In the genomic region with DNA sequence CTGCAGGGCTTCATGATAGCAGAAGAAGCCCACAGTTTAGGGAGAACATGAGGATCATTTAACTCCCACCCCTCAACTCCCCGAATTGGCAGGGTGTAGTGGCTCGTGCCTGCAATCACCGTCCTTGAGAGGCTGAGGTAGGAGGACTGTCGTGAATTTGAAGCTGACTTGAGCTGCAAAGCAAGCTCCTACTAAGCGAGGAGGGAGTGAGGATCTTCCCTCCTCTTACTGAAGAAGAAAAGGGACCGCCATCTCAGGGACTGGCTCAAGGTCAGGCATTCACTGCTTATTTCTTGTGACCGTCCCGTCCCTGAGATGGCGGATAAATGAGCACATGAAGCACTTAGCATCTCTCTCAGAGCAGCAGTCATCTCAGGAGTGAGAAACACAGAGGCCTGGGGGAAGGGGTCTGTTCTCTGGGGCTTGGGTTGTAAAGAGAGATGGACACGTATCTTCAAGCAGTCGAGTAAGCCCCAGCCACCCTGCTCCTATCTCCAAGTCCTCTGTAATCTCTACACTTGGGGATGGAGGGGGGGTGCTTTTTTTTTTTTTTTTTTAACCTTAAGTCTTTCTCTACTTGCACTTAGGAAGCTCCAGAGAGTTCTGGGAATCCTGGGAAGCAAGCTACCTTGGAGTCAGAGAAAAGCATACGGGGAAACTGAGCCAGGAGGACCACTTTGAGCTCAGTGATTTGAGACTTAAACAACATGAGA, we compare ENCODE assay signal across 8 mouse cellular contexts. TPM values are rescaled to one million over a fixed set of nuclear protein-coding genes. Genes with fewer than 3 reads are reported as not detected.
DNase-seq lines count a peak whose midpoint lies in the region; ATAC-seq and TF ChIP-seq lines count a peak whose summit lies in the region.

No protein-coding gene starts in this region.

- no peak for DNase-seq in layer of hippocampus, adult 2 months (ENCODE audit: low spot score in 2 of 2)
- DNase-seq in layer of hippocampus, adult 9-10 months (ENCODE audit: low spot score): no peak
- no peak for DNase-seq in embryonic facial prominence, embryonic 11.5 days (ENCODE audit: low spot score)
- DNase-seq in cerebellum, postnatal 25 days: no peak
- no peak for DNase-seq in frontal cortex, postnatal 25 days (ENCODE audit: low spot score in 2 of 2)
- no peak for DNase-seq in gastrocnemius, postnatal 10 days

- ATAC-seq in embryonic facial prominence, embryonic 11.5 days (replicated peaks; ENCODE audit: insufficient number of reproducible peaks, low FRiP score, low TSS enrichment, low read depth): no peak
- ATAC-seq in intestine, embryonic 15.5 days: no peak
- peak; percentile 16; the same call in 1 of the 2 replicates for ATAC-seq in neural tube, embryonic 12.5 days (ENCODE audit: low FRiP score, low read depth)

- no peaks in the 10 kb centered on the region for H3K9me3 ChIP-seq in embryonic facial prominence, embryonic 11.5 days (replicated peaks; ENCODE audit: control insufficient read depth, low read length)
- H3K9me3 ChIP-seq in intestine, embryonic 15.5 days: no peaks in the 10 kb centered on the region
- no peaks in the 10 kb centered on the region for H3K9me3 ChIP-seq in neural tube, embryonic 12.5 days

- peak overlapping the region; percentile 44 for H3K9ac ChIP-seq in embryonic facial prominence, embryonic 11.5 days (replicated peaks; ENCODE audit: low read length)
- peak overlapping the region; percentile 24; the same call in 1 of the 2 replicates for H3K9ac ChIP-seq in intestine, embryonic 15.5 days
- peak overlapping the region; percentile 35; the same call in 1 of the 2 replicates for H3K9ac ChIP-seq in neural tube, embryonic 12.5 days

- H3K4me1 ChIP-seq in embryonic facial prominence, embryonic 11.5 days (ENCODE audit: control insufficient read depth, insufficient read depth, low read length): peaks cover 10% of the 10 kb centered on the region
- H3K4me1 ChIP-seq in intestine, embryonic 15.5 days (replicated peaks): peaks cover 56% of the 10 kb centered on the region
- peaks cover 40% of the 10 kb centered on the region for H3K4me1 ChIP-seq in neural tube, embryonic 12.5 days

- peak overlapping the region; percentile 88; the same call in 1 of the 2 replicates for H3K4me3 ChIP-seq in layer of hippocampus, adult 2 months
- no peak overlapping the region for H3K4me3 ChIP-seq in embryonic facial prominence, embryonic 11.5 days (ENCODE audit: low read depth, low read length)
- no peak overlapping the region for H3K4me3 ChIP-seq in intestine, embryonic 15.5 days (replicated peaks)
- H3K4me3 ChIP-seq in neural tube, embryonic 12.5 days: no peak overlapping the region

- WGBS in embryonic facial prominence, embryonic 11.5 days: 58% methylated on average over 12 of the region's 12 CpGs
- 31% methylated on average over 12 of the region's 12 CpGs for WGBS in intestine, embryonic 15.5 days
- 39% methylated on average over 12 of the region's 12 CpGs for WGBS in neural tube, embryonic 12.5 days

- no peaks in the 10 kb centered on the region for H3K36me3 ChIP-seq in embryonic facial prominence, embryonic 11.5 days (replicated peaks; ENCODE audit: control insufficient read depth, insufficient read depth, low read depth, low read length)
- H3K36me3 ChIP-seq in intestine, embryonic 15.5 days: peaks cover 2% of the 10 kb centered on the region; the same call in 1 of the 2 replicates
- H3K36me3 ChIP-seq in neural tube, embryonic 12.5 days: no peaks in the 10 kb centered on the region

- H3K4me2 ChIP-seq in embryonic facial prominence, embryonic 11.5 days (ENCODE audit: low read depth, low read length): no peak overlapping the region; the same call in 1 of the 2 replicates
- H3K4me2 ChIP-seq in intestine, embryonic 15.5 days (replicated peaks): peak overlapping the region; percentile 76
- H3K4me2 ChIP-seq in neural tube, embryonic 12.5 days (replicated peaks): peak overlapping the region; percentile 80

- H3K27me3 ChIP-seq in embryonic facial prominence, embryonic 11.5 days (ENCODE audit: control insufficient read depth, insufficient read depth, low read length): no peaks in the 10 kb centered on the region
- no peaks in the 10 kb centered on the region for H3K27me3 ChIP-seq in intestine, embryonic 15.5 days (replicated peaks)
- no peaks in the 10 kb centered on the region for H3K27me3 ChIP-seq in neural tube, embryonic 12.5 days (replicated peaks)

- H3K27ac ChIP-seq in layer of hippocampus, adult 2 months: peak overlapping the region; percentile 99
- H3K27ac ChIP-seq in embryonic facial prominence, embryonic 11.5 days (replicated peaks; ENCODE audit: low read depth, low read length): peak overlapping the region; percentile 84
- H3K27ac ChIP-seq in intestine, embryonic 15.5 days: peak overlapping the region; percentile 84
- H3K27ac ChIP-seq in neural tube, embryonic 12.5 days: no peak overlapping the region

- TF ChIP-seq CTCF in layer of hippocampus, adult 2 months (conservative IDR thresholded peaks at IDR 0.05): no peak

RNA-seq across cellular contexts. Expression of gene Nr1d1, which starts 1.1 kb away (rescaled TPM):
- 10 to 100 TPM; 93.2 to 94.0 TPM for total RNA-seq in layer of hippocampus, adult 2 months (2021)
- polyA plus RNA-seq in embryonic facial prominence, embryonic 11.5 days (2014; fragmentation: Nextera tagmentation; extraction: Ambion mirVana): 0.69 and 1.2 TPM in 2 replicates
- polyA plus RNA-seq in intestine, embryonic 15.5 days (2015; fragmentation: Nextera tagmentation; extraction: Ambion mirVana): 2.6 and 2.7 TPM in 2 replicates
- 1.5 and 2.1 TPM in 2 replicates for polyA plus RNA-seq in neural tube, embryonic 12.5 days (2016; fragmentation: Nextera tagmentation; extraction: Ambion mirVana)
- 10 to 100 TPM; 42.4 to 58.7 TPM for total RNA-seq in gastrocnemius, postnatal 10 days (2021)

RNA-seq across cellular contexts. Expression of gene Msl1, which starts 19.1 kb away (rescaled TPM):
- 100 to 1,000 TPM; 168 to 178 TPM for total RNA-seq in layer of hippocampus, adult 2 months (2021)
- 20.2 and 22.0 TPM in 2 replicates for polyA plus RNA-seq in embryonic facial prominence, embryonic 11.5 days (2014; fragmentation: Nextera tagmentation; extraction: Ambion mirVana)
- polyA plus RNA-seq in intestine, embryonic 15.5 days (2015; fragmentation: Nextera tagmentation; extraction: Ambion mirVana): 18.9 and 19.7 TPM in 2 replicates
- polyA plus RNA-seq in neural tube, embryonic 12.5 days (2016; fragmentation: Nextera tagmentation; extraction: Ambion mirVana): 37.0 and 40.8 TPM in 2 replicates
- 10 to 100 TPM; 62.6 to 74.1 TPM for total RNA-seq in gastrocnemius, postnatal 10 days (2021)

RNA-seq across cellular contexts. Expression of gene Casc3, which starts 28.5 kb away (rescaled TPM):
- 10 to 100 TPM; 61.0 to 62.1 TPM for total RNA-seq in layer of hippocampus, adult 2 months (2021)
- polyA plus RNA-seq in embryonic facial prominence, embryonic 11.5 days (2014; fragmentation: Nextera tagmentation; extraction: Ambion mirVana): 41.9 and 44.3 TPM in 2 replicates
- polyA plus RNA-seq in intestine, embryonic 15.5 days (2015; fragmentation: Nextera tagmentation; extraction: Ambion mirVana): 28.2 and 29.8 TPM in 2 replicates
- 65.1 and 68.5 TPM in 2 replicates for polyA plus RNA-seq in neural tube, embryonic 12.5 days (2016; fragmentation: Nextera tagmentation; extraction: Ambion mirVana)
- total RNA-seq in gastrocnemius, postnatal 10 days (2021): 10 to 100 TPM; 19.1 to 26.2 TPM

RNA-seq across cellular contexts. Expression of gene Thra, which starts 35.8 kb away (rescaled TPM):
- total RNA-seq in layer of hippocampus, adult 2 months (2021): 1,000 to 10,000 TPM in 1 of 2 experiments, 100 to 1,000 TPM in 1; 996 to 1,082 TPM
- 19.7 and 20.3 TPM in 2 replicates for polyA plus RNA-seq in embryonic facial prominence, embryonic 11.5 days (2014; fragmentation: Nextera tagmentation; extraction: Ambion mirVana)
- 42.7 and 45.5 TPM in 2 replicates for polyA plus RNA-seq in intestine, embryonic 15.5 days (2015; fragmentation: Nextera tagmentation; extraction: Ambion mirVana)
- 56.9 and 67.0 TPM in 2 replicates for polyA plus RNA-seq in neural tube, embryonic 12.5 days (2016; fragmentation: Nextera tagmentation; extraction: Ambion mirVana)
- total RNA-seq in gastrocnemius, postnatal 10 days (2021): 100 to 1,000 TPM; 149 to 169 TPM

RNA-seq across cellular contexts. Expression of gene Med24, which starts 47.0 kb away (rescaled TPM):
- total RNA-seq in layer of hippocampus, adult 2 months (2021): 100 to 1,000 TPM; 146 to 148 TPM
- polyA plus RNA-seq in embryonic facial prominence, embryonic 11.5 days (2014; fragmentation: Nextera tagmentation; extraction: Ambion mirVana): 54.8 and 55.1 TPM in 2 replicates
- 39.6 and 42.5 TPM in 2 replicates for polyA plus RNA-seq in intestine, embryonic 15.5 days (2015; fragmentation: Nextera tagmentation; extraction: Ambion mirVana)
- 78.7 and 80.0 TPM in 2 replicates for polyA plus RNA-seq in neural tube, embryonic 12.5 days (2016; fragmentation: Nextera tagmentation; extraction: Ambion mirVana)
- total RNA-seq in gastrocnemius, postnatal 10 days (2021): 10 to 100 TPM; 47.8 to 52.5 TPM
